Mouse (Mus musculus) inflammation-experienced regulatory T-cells, adult 16 weeks (primary cell): ENCODE results near the gene Shpk. TPM values are rescaled to one million over a fixed set of nuclear protein-coding genes. Genes with fewer than 3 reads are reported as not detected.

Experiments
- polyA plus RNA-seq: library from polyadenylated mRNA; unstranded; fragments of 100-300 nt; shearing (Covaris generic); gene quantifications from one replicate; pipeline ENCODE4 v1.2.1, GENCODE M21; 2017

Shpk gene
- polyA plus RNA-seq: 10.6 TPM

GRCm38 (mm10) chr11:73199230-73199712 is at the start of gene Shpk:
TSS of gene Shpk (plus strand) at chr11:73199460.

GRCm38 (mm10) chr11:73159957-73160810 is 39.1 kb upstream of the Shpk start, which contains the start of gene P2rx5:
TSS of gene P2rx5 (plus strand) at chr11:73160421.

DNA sequence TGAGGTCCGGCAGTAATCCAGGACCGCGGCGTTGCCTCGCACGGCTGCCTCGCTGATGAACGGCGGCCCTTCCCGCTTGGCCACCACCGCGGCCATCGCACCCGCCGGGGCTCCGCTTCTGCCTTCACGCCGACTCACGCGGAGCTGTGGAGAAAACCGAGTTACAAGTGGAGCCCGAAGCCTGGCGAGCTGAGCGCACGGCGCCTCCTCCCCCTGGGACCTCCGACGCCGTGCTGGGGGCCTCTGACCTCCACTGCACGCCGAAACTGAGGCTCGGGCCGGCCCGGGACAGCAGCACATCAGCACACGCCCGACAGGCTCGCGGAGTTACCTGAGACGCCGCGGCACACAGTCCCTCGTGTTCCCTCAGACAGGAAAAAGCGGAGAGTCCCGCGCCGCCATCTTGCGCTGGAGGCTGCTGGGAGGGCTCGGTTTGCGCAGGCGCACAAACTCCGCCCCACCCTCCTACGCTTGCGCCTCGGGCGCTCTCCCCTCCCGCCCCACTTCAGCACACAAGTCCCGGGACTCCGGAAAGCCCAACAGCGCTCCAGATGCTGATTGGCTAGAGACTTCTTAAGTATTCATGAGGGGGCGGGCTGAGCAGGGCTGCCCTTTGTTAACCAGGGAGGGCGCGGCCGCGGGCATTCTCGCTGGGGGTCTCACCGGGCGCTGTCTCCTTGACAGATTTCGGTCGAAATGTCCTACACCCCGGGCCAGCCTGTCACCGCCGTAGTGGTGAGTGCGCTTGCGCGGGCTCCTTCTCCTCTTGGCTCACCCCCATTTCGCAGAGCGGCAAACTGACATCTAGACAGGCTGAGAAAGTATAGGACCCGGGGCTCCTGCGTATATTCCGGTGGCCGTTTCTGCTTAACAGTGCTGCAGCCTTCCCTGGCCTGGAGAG is 22.4 kb upstream of the Shpk start, which contains the start of the genes Emc6 and Tax1bp3:
Emc6 (minus strand) TSS at position 430 of the 901 bp plus-strand sequence.
Tax1bp3 (plus strand) TSS at position 476 of the 901 bp plus-strand sequence.

GRCm38 (mm10) chr11:73198603-73199229 is 544 bp upstream of the Shpk start, which contains the start of gene Ctns:
TSS of gene Ctns (minus strand) at chr11:73199042.

DNA sequence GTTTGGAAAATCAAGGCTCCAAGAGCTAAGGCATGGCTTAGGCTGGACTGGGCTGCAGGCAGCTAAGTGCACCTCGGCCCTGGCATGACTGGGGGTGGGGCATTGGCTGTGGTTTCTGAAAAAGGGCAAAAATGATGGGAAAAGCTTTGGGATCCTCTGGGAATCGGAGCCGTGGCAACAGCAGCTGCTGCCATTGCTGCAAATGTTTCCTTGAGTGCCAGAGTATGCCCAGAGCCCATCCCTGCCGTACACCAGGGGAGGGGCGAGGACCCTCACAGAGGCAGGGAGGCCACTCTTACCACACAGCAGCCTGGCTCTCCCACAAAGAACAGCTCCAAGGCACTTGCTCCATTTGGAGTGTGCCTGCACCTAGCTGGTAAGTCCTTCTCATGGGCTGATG is 34.7 kb downstream of the Shpk start, which contains the start of gene Trpv1:
Trpv1 (plus strand) TSS at position 301 of the 400 bp plus-strand sequence.

GRCm38 (mm10) chr11:73267267-73267666 is 68.0 kb downstream of the Shpk start, which contains the start of gene Trpv3:
TSS of gene Trpv3 (plus strand) at chr11:73267388.

Other genes with a start within 250 kb of the Shpk start
- 310 TPM for gene Atp2a3, start 238.3 kb upstream of the Shpk start, polyA plus RNA-seq
- gene P2rx1, start 200.4 kb upstream of the Shpk start, polyA plus RNA-seq: 0.24 TPM
- 15.4 TPM for gene Camkk1, start 180.5 kb upstream of the Shpk start, polyA plus RNA-seq
- 17.2 TPM for gene Ncbp3, start 151.7 kb upstream of the Shpk start, polyA plus RNA-seq
- 95.2 TPM for gene Itgae, start 108.9 kb upstream of the Shpk start, polyA plus RNA-seq
- 6.5 TPM for gene Haspin, start 61.2 kb upstream of the Shpk start, polyA plus RNA-seq
- 0.16 TPM for gene P2rx5, start 39.0 kb upstream of the Shpk start, polyA plus RNA-seq
- 55.7 TPM for gene Emc6, start 22.4 kb upstream of the Shpk start, polyA plus RNA-seq
- 35.5 TPM for gene Tax1bp3, start 22.4 kb upstream of the Shpk start, polyA plus RNA-seq
- 16.1 TPM for gene Ctns, start 418 bp upstream of the Shpk start, polyA plus RNA-seq
- gene Trpv1, start 34.8 kb downstream of the Shpk start, polyA plus RNA-seq: not detected
- gene Trpv3, start 67.9 kb downstream of the Shpk start, polyA plus RNA-seq: not detected
- not detected for gene Aspa, start 130.1 kb downstream of the Shpk start, polyA plus RNA-seq
- gene Gm49340, start 130.3 kb downstream of the Shpk start, polyA plus RNA-seq: not detected
- not detected for gene Spata22, start 130.3 kb downstream of the Shpk start, polyA plus RNA-seq
- not detected for gene Olfr20, start 151.3 kb downstream of the Shpk start, polyA plus RNA-seq
- gene Olfr376, start 171.8 kb downstream of the Shpk start, polyA plus RNA-seq: not detected
- not detected for gene Olfr1, start 200.2 kb downstream of the Shpk start, polyA plus RNA-seq
- gene Olfr378, start 229.0 kb downstream of the Shpk start, polyA plus RNA-seq: not detected